In the genomic region with DNA sequence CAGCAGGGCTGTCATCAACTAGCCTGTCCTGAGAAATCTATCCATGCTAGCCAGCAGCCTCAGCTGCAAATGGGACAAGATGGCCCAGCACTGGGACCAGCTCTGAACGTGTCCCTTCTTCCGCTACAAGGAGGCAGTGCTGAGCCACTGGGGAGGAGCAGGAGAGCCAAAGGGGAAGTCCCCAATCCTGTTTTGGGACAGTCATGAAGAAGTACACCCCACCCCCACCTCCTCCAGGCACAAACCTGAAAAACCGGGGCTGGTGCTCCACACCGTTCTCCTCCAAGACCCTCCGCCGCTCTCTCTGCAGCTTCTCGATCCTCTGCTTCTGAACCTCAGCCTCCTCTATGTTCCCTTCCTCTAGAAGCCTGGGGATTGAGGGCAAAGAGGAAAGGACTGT, we compare ENCODE assay signal across 1 mouse cellular context.
A peak's percentile ranks its signal among the peaks of the same experiment; 100 is the strongest.
TF ChIP-seq lines count a peak whose summit lies in the region.

No protein-coding gene starts in this region.

TF ChIP-seq in CH12.LX, 34 proteins besides CTCF, POLR2A, EP300 and RAD21:
- peak; percentile 76 for TF ChIP-seq MAZ (IDR thresholded peaks at IDR 0.05; ENCODE audit: low read depth, low read length)
- no peak for TF ChIP-seq JUN (IDR thresholded peaks at IDR 0.05; ENCODE audit: insufficient read depth, low read depth, low read length)
- TF ChIP-seq ETS1 (conservative IDR thresholded peaks at IDR 0.05; ENCODE audit: low read depth, low read length) = 0 out of 2 replicates have a peak, but pooled peaks have one; percentile 11
- TF ChIP-seq ZKSCAN1 (IDR thresholded peaks at IDR 0.05; ENCODE audit: borderline replicate concordance, low read depth, low read length) = no peak
- peak; percentile 32 for TF ChIP-seq HCFC1 (IDR thresholded peaks at IDR 0.05; ENCODE audit: low read depth, low read length)
- TF ChIP-seq SMC3 (IDR thresholded peaks at IDR 0.05; ENCODE audit: low read depth, low read length) = peak; percentile 53
- TF ChIP-seq TCF12 (IDR thresholded peaks at IDR 0.05; ENCODE audit: low read depth, low read length) = peak; percentile 82
- 0 out of 2 replicates have a peak, but pooled peaks have one; percentile 11 for TF ChIP-seq NRF1 (IDR thresholded peaks at IDR 0.05; ENCODE audit: low read depth, low read length)
- no peak for TF ChIP-seq MAFK (IDR thresholded peaks at IDR 0.05; ENCODE audit: insufficient replicate concordance, low read length)
- no peak for TF ChIP-seq MAX (IDR thresholded peaks at IDR 0.05; ENCODE audit: low read length)
- TF ChIP-seq E2F4 (IDR thresholded peaks at IDR 0.05; ENCODE audit: insufficient replicate concordance, low read depth, low read length) = no peak
- TF ChIP-seq GABPA (IDR thresholded peaks at IDR 0.05; ENCODE audit: insufficient replicate concordance, low read depth, low read length) = no peak
- no peak for TF ChIP-seq POLR2AphosphoS2 (IDR thresholded peaks at IDR 0.05; ENCODE audit: low read depth, low read length)
- TF ChIP-seq TBP (conservative IDR thresholded peaks at IDR 0.05; ENCODE audit: low read depth, low read length) = peak; percentile 89
- TF ChIP-seq IRF4 (IDR thresholded peaks at IDR 0.05; ENCODE audit: low read depth, low read length) = peak; percentile 73
- TF ChIP-seq KAT2A (IDR thresholded peaks at IDR 0.05; ENCODE audit: insufficient replicate concordance, low read length) = 0 out of 2 replicates have a peak, but pooled peaks have one; percentile 46
- TF ChIP-seq ZNF384 (IDR thresholded peaks at IDR 0.05; ENCODE audit: low read depth, low read length) = no peak
- peak; percentile 74 for TF ChIP-seq ELF1 (IDR thresholded peaks at IDR 0.05; ENCODE audit: low read depth, low read length)
- TF ChIP-seq ZMIZ1 (IDR thresholded peaks at IDR 0.05; ENCODE audit: low read depth, low read length) = peak; percentile 72; the same call in 1 of the 2 replicates
- no peak for TF ChIP-seq ZC3H11A (IDR thresholded peaks at IDR 0.05; ENCODE audit: low read depth, low read length)
- peak; percentile 59; the same call in 1 of the 2 replicates for TF ChIP-seq MXI1 (IDR thresholded peaks at IDR 0.05; ENCODE audit: low read depth, low read length)
- TF ChIP-seq BHLHE40 (IDR thresholded peaks at IDR 0.05; ENCODE audit: low read depth, low read length) = peak; percentile 37; the same call in 1 of the 2 replicates
- TF ChIP-seq UBTF (IDR thresholded peaks at IDR 0.05; ENCODE audit: low read depth, low read length) = peak; percentile 57; the same call in 1 of the 2 replicates
- TF ChIP-seq NELFE (IDR thresholded peaks at IDR 0.05; ENCODE audit: low read depth, low read length) = peak; percentile 59; the same call in 1 of the 2 replicates
- TF ChIP-seq SIN3A (IDR thresholded peaks at IDR 0.05; ENCODE audit: low read length) = peak; percentile 61
- 0 out of 2 replicates have a peak, but pooled peaks have one; percentile 7 for TF ChIP-seq JUND (conservative IDR thresholded peaks at IDR 0.05; ENCODE audit: low read depth, low read length)
- no peak for TF ChIP-seq PAX5 (IDR thresholded peaks at IDR 0.05; ENCODE audit: low read length)
- TF ChIP-seq CHD1 (IDR thresholded peaks at IDR 0.05; ENCODE audit: low read depth, low read length) = no peak
- no peak for TF ChIP-seq USF1 (IDR thresholded peaks at IDR 0.05; ENCODE audit: low read depth, low read length)
- peak; percentile 4; the same call in 1 of the 2 replicates for TF ChIP-seq MYC (IDR thresholded peaks at IDR 0.05; ENCODE audit: low read depth, low read length)
- TF ChIP-seq RCOR1 (conservative IDR thresholded peaks at IDR 0.05; ENCODE audit: low read depth, low read length) = no peak
- TF ChIP-seq MEF2A (IDR thresholded peaks at IDR 0.05; ENCODE audit: borderline replicate concordance, low read depth, low read length) = peak; percentile 78
- no peak for TF ChIP-seq USF2 (conservative IDR thresholded peaks at IDR 0.05; ENCODE audit: low read depth, low read length)
- peak; percentile 89 for TF ChIP-seq CHD2 (IDR thresholded peaks at IDR 0.05; ENCODE audit: low read length)
TF ChIP-seq in CH12.LX: peak in this region for 20.
